Mouse (Mus musculus): Measurements from ENCODE around the gene Adam22. TPM values are rescaled to one million over a fixed set of nuclear protein-coding genes. Genes with fewer than 3 reads are reported as not detected.

Adam22 gene
- total RNA-seq, 2 experiments from 2014 or later, result 0.38 TPM; not detected in 1

- ATAC-seq (replicated peaks; ENCODE audit: low FRiP score, poor library complexity, severe bottlenecking), result no peak
Observed at GRCm38 (mm10) chr5:8341676-8342075, 26.3 kb downstream of the Adam22 start.

GRCm38 (mm10) chr5:8327645-8328269, 40.2 kb downstream of the Adam22 start:
- ATAC-seq (replicated peaks; ENCODE audit: low FRiP score, poor library complexity, severe bottlenecking), result no peak

- ATAC-seq (replicated peaks; ENCODE audit: low FRiP score, poor library complexity, severe bottlenecking), result no peak
Observed at GRCm38 (mm10) chr5:8326671-8327070, 41.3 kb downstream of the Adam22 start.

GRCm38 (mm10) chr5:8312324-8312723, 55.6 kb downstream of the Adam22 start:
- no peak for ATAC-seq (replicated peaks; ENCODE audit: low FRiP score, poor library complexity, severe bottlenecking)

- no peak for ATAC-seq (replicated peaks; ENCODE audit: low FRiP score, poor library complexity, severe bottlenecking)
Observed at GRCm38 (mm10) chr5:8310907-8311306, 57.1 kb downstream of the Adam22 start.

- no peak for ATAC-seq (replicated peaks; ENCODE audit: low FRiP score, poor library complexity, severe bottlenecking)
Observed at GRCm38 (mm10) chr5:8297719-8298419, 70.1 kb downstream of the Adam22 start.

- ATAC-seq (replicated peaks; ENCODE audit: low FRiP score, poor library complexity, severe bottlenecking), result no peak
Observed at GRCm38 (mm10) chr5:8293287-8293686, 74.7 kb downstream of the Adam22 start.

GRCm38 (mm10) chr5:8291496-8291895, 76.5 kb downstream of the Adam22 start:
- no peak for ATAC-seq (replicated peaks; ENCODE audit: low FRiP score, poor library complexity, severe bottlenecking)

- no peak for ATAC-seq (replicated peaks; ENCODE audit: low FRiP score, poor library complexity, severe bottlenecking)
Observed at GRCm38 (mm10) chr5:8289678-8290614, 78.0 kb downstream of the Adam22 start.

GRCm38 (mm10) chr5:8284123-8284522, 83.8 kb downstream of the Adam22 start:
- ATAC-seq (replicated peaks; ENCODE audit: low FRiP score, poor library complexity, severe bottlenecking), result no peak

- ATAC-seq (replicated peaks; ENCODE audit: low FRiP score, poor library complexity, severe bottlenecking), result no peak
Observed at GRCm38 (mm10) chr5:8276141-8276540, 91.8 kb downstream of the Adam22 start.

GRCm38 (mm10) chr5:8257366-8257765, 110.6 kb downstream of the Adam22 start:
- ATAC-seq (replicated peaks; ENCODE audit: low FRiP score, poor library complexity, severe bottlenecking), result no peak

- no peak for ATAC-seq (replicated peaks; ENCODE audit: low FRiP score, poor library complexity, severe bottlenecking)
Observed at GRCm38 (mm10) chr5:8256487-8256886, 111.5 kb downstream of the Adam22 start.

GRCm38 (mm10) chr5:8244696-8245095, 123.3 kb downstream of the Adam22 start:
- ATAC-seq (replicated peaks; ENCODE audit: low FRiP score, poor library complexity, severe bottlenecking), result no peak

GRCm38 (mm10) chr5:8243064-8243615, 124.8 kb downstream of the Adam22 start:
- no peak for ATAC-seq (replicated peaks; ENCODE audit: low FRiP score, poor library complexity, severe bottlenecking)

GRCm38 (mm10) chr5:8242660-8243059, 125.3 kb downstream of the Adam22 start:
- no peak for ATAC-seq (replicated peaks; ENCODE audit: low FRiP score, poor library complexity, severe bottlenecking)

GRCm38 (mm10) chr5:8227073-8227472, 140.9 kb downstream of the Adam22 start:
- no peak for ATAC-seq (replicated peaks; ENCODE audit: low FRiP score, poor library complexity, severe bottlenecking)

GRCm38 (mm10) chr5:8224321-8224705, 143.6 kb downstream of the Adam22 start:
- ATAC-seq (replicated peaks; ENCODE audit: low FRiP score, poor library complexity, severe bottlenecking), result no peak

GRCm38 (mm10) chr5:8223597-8224320, 144.2 kb downstream of the Adam22 start:
- no peak for ATAC-seq (replicated peaks; ENCODE audit: low FRiP score, poor library complexity, severe bottlenecking)

GRCm38 (mm10) chr5:8221630-8222029, 146.3 kb downstream of the Adam22 start:
- ATAC-seq (replicated peaks; ENCODE audit: low FRiP score, poor library complexity, severe bottlenecking), result no peak
